Mouse (Mus musculus): Measurements from ENCODE around the gene Tfpi. TPM values are rescaled to one million over a fixed set of nuclear protein-coding genes. Genes with fewer than 3 reads are reported as not detected.

The Tfpi gene
- polyA plus RNA-seq, 1 experiment from 2014 or later: 21.2 TPM

GRCm38 (mm10) chr2:84473941-84474530 lies 2.5 kb downstream of the Tfpi start:
- no peak for ATAC-seq (ENCODE audit: low FRiP score)
- Histone ChIP-seq H3K9me3 (replicated peaks) (no peaks in the 10 kb centered on the region), H3K27me3 (replicated peaks) (no peaks in the 10 kb centered on the region), H3K27ac (replicated peaks) (no peak overlapping the region), H3K36me3 (no peaks in the 10 kb centered on the region), H3K9ac (replicated peaks) (no peak overlapping the region), H3K4me1 (no peaks in the 10 kb centered on the region), H3K4me3 (replicated peaks) (no peak overlapping the region), H3K4me2 (no peak overlapping the region)
- 79% methylated on average over 14 of the region's 14 CpGs for WGBS

GRCm38 (mm10) chr2:84467391-84467790 lies 9.2 kb downstream of the Tfpi start:
- Histone ChIP-seq H3K27me3 (replicated peaks) (no peaks in the 10 kb centered on the region), H3K4me2 (no peak overlapping the region)
- WGBS: 92% methylated on average over 4 of the region's 4 CpGs

GRCm38 (mm10) chr2:84464956-84465355 lies 11.6 kb downstream of the Tfpi start:
- ATAC-seq (ENCODE audit: low FRiP score): no peak
- Histone ChIP-seq H3K4me3 (replicated peaks) (no peak overlapping the region), H3K9me3 (replicated peaks) (no peaks in the 10 kb centered on the region), H3K4me2 (no peak overlapping the region), H3K36me3 (no peaks in the 10 kb centered on the region), H3K27ac (replicated peaks) (no peak overlapping the region), H3K27me3 (replicated peaks) (no peaks in the 10 kb centered on the region), H3K9ac (replicated peaks) (no peak overlapping the region), H3K4me1 (no peaks in the 10 kb centered on the region)
- 52% methylated on average over 7 of the region's 7 CpGs for WGBS

More at GRCm38 (mm10) chr2:84467391-84467790, 9.2 kb downstream of the Tfpi start:
- Histone ChIP-seq H3K36me3 (no peaks in the 10 kb centered on the region), H3K4me1 (no peaks in the 10 kb centered on the region), H3K9ac (replicated peaks) (no peak overlapping the region), H3K27ac (replicated peaks) (no peak overlapping the region), H3K9me3 (replicated peaks) (no peaks in the 10 kb centered on the region), H3K4me3 (replicated peaks) (no peak overlapping the region)
- no peak for ATAC-seq (ENCODE audit: low FRiP score)

GRCm38 (mm10) chr2:84462411-84462810 lies 14.2 kb downstream of the Tfpi start:
- Histone ChIP-seq H3K9me3 (replicated peaks) (no peaks in the 10 kb centered on the region), H3K27ac (replicated peaks) (no peak overlapping the region), H3K4me1 (no peaks in the 10 kb centered on the region), H3K4me2 (no peak overlapping the region), H3K9ac (replicated peaks) (no peak overlapping the region), H3K4me3 (replicated peaks) (no peak overlapping the region), H3K27me3 (replicated peaks) (no peaks in the 10 kb centered on the region), H3K36me3 (no peaks in the 10 kb centered on the region)
- no peak for ATAC-seq (ENCODE audit: low FRiP score)
- WGBS: 89% methylated on average over 3 of the region's 3 CpGs

GRCm38 (mm10) chr2:84459651-84460177 lies 16.9 kb downstream of the Tfpi start:
- Histone ChIP-seq H3K27me3 (replicated peaks) (no peaks in the 10 kb centered on the region), H3K27ac (replicated peaks) (no peak overlapping the region), H3K4me2 (no peak overlapping the region), H3K9ac (replicated peaks) (no peak overlapping the region), H3K4me3 (replicated peaks) (no peak overlapping the region), H3K4me1 (no peaks in the 10 kb centered on the region), H3K36me3 (no peaks in the 10 kb centered on the region), H3K9me3 (replicated peaks) (no peaks in the 10 kb centered on the region)
- no peak for ATAC-seq (ENCODE audit: low FRiP score)
- 73% methylated on average over 11 of the region's 11 CpGs for WGBS

- Histone ChIP-seq H3K27ac (replicated peaks) (no peak overlapping the region), H3K36me3 (no peaks in the 10 kb centered on the region), H3K4me3 (replicated peaks) (no peak overlapping the region), H3K4me2 (no peak overlapping the region), H3K9ac (replicated peaks) (no peak overlapping the region), H3K27me3 (replicated peaks) (no peaks in the 10 kb centered on the region), H3K4me1 (no peaks in the 10 kb centered on the region), H3K9me3 (replicated peaks) (no peaks in the 10 kb centered on the region)
- 84% methylated on average over 6 of the region's 6 CpGs for WGBS
- ATAC-seq (ENCODE audit: low FRiP score): no peak
Measured at GRCm38 (mm10) chr2:84457221-84457620, 19.4 kb downstream of the Tfpi start.

- Histone ChIP-seq H3K27ac (replicated peaks) (no peak overlapping the region), H3K27me3 (replicated peaks) (no peaks in the 10 kb centered on the region), H3K4me3 (replicated peaks) (no peak overlapping the region), H3K36me3 (no peaks in the 10 kb centered on the region), H3K4me2 (peak overlapping the region; percentile 17), H3K4me1 (no peaks in the 10 kb centered on the region), H3K9me3 (replicated peaks) (no peaks in the 10 kb centered on the region), H3K9ac (replicated peaks) (no peak overlapping the region)
- WGBS: 6% methylated on average over 5 of the region's 5 CpGs
- ATAC-seq (ENCODE audit: low FRiP score): peak; percentile 86
Measured at GRCm38 (mm10) chr2:84455236-84455799, 21.3 kb downstream of the Tfpi start.

GRCm38 (mm10) chr2:84454551-84455235 lies 21.9 kb downstream of the Tfpi start:
- H3K9ac ChIP-seq (replicated peaks): no peak overlapping the region
- H3K4me1 ChIP-seq: no peaks in the 10 kb centered on the region
- H3K27me3 ChIP-seq (replicated peaks): no peaks in the 10 kb centered on the region
- 60% methylated on average over 10 of the region's 10 CpGs for WGBS
- no peak overlapping the region for H3K4me3 ChIP-seq (replicated peaks)
- no peaks in the 10 kb centered on the region for H3K9me3 ChIP-seq (replicated peaks)
- H3K27ac ChIP-seq (replicated peaks): no peak overlapping the region
- H3K4me2 ChIP-seq: peak overlapping the region; percentile 17
- H3K36me3 ChIP-seq: no peaks in the 10 kb centered on the region
- peak; percentile 54; the same call in 1 of the 2 replicates for ATAC-seq (ENCODE audit: low FRiP score)

GRCm38 (mm10) chr2:84454051-84454450 lies 22.5 kb downstream of the Tfpi start:
- Histone ChIP-seq H3K36me3 (no peaks in the 10 kb centered on the region), H3K4me1 (no peaks in the 10 kb centered on the region), H3K9me3 (replicated peaks) (no peaks in the 10 kb centered on the region), H3K27ac (replicated peaks) (no peak overlapping the region), H3K4me2 (no peak overlapping the region), H3K27me3 (replicated peaks) (no peaks in the 10 kb centered on the region), H3K9ac (replicated peaks) (no peak overlapping the region), H3K4me3 (replicated peaks) (no peak overlapping the region)
- WGBS: 9% methylated on average over 5 of the region's 5 CpGs
- ATAC-seq (ENCODE audit: low FRiP score): peak; percentile 69; the same call in 1 of the 2 replicates

GRCm38 (mm10) chr2:84445499-84445898 lies 31.1 kb downstream of the Tfpi start:
- no peak for ATAC-seq (ENCODE audit: low FRiP score)
- no peak overlapping the region for H3K9ac ChIP-seq (replicated peaks)
- no peaks in the 10 kb centered on the region for H3K36me3 ChIP-seq
- H3K4me3 ChIP-seq (replicated peaks): no peak overlapping the region
- H3K9me3 ChIP-seq (replicated peaks): no peaks in the 10 kb centered on the region
- no peak overlapping the region for H3K27ac ChIP-seq (replicated peaks)
- no peaks in the 10 kb centered on the region for H3K27me3 ChIP-seq (replicated peaks)
- 85% methylated on average over 1 of the region's 1 CpGs for WGBS
- no peaks in the 10 kb centered on the region for H3K4me1 ChIP-seq
- no peak overlapping the region for H3K4me2 ChIP-seq

- H3K9me3 ChIP-seq (replicated peaks): no peaks in the 10 kb centered on the region
- H3K4me1 ChIP-seq: no peaks in the 10 kb centered on the region
- WGBS: 91% methylated on average over 5 of the region's 5 CpGs
- no peaks in the 10 kb centered on the region for H3K27me3 ChIP-seq (replicated peaks)
- no peak overlapping the region for H3K4me2 ChIP-seq
- no peak overlapping the region for H3K9ac ChIP-seq (replicated peaks)
- H3K4me3 ChIP-seq (replicated peaks): no peak overlapping the region
- no peak overlapping the region for H3K27ac ChIP-seq (replicated peaks)
- ATAC-seq (ENCODE audit: low FRiP score): no peak
- no peaks in the 10 kb centered on the region for H3K36me3 ChIP-seq
Measured at GRCm38 (mm10) chr2:84441940-84442339, 34.6 kb downstream of the Tfpi start.

- ATAC-seq (ENCODE audit: low FRiP score): peak; percentile 73; the same call in 1 of the 2 replicates
- 0 out of 2 replicates have a peak, but pooled peaks cover 6% of the 10 kb centered on the region for H3K4me1 ChIP-seq
- 47% methylated on average over 11 of the region's 11 CpGs for WGBS
- H3K36me3 ChIP-seq: no peaks in the 10 kb centered on the region
- no peak overlapping the region for H3K4me2 ChIP-seq
- no peak overlapping the region for H3K4me3 ChIP-seq (replicated peaks)
- H3K27me3 ChIP-seq (replicated peaks): no peaks in the 10 kb centered on the region
- no peak overlapping the region for H3K27ac ChIP-seq (replicated peaks)
- no peaks in the 10 kb centered on the region for H3K9me3 ChIP-seq (replicated peaks)
- H3K9ac ChIP-seq (replicated peaks): no peak overlapping the region
Measured at GRCm38 (mm10) chr2:84429724-84430123, 46.9 kb downstream of the Tfpi start.
